Mouse (Mus musculus) lung, postnatal 0 days (tissue): ENCODE data around the gene Kif3b.

Experiments used
- CTCF ChIP-seq: IDR thresholded peaks from 2 replicates; pipeline ENCODE4 v1.5.1; 2016; ENCODE audit warnings: antibody characterized with exemption, mild to moderate bottlenecking
- EP300 ChIP-seq: IDR thresholded peaks from 2 replicates; pipeline ENCODE4 v1.6.1; 2016; ENCODE audit warnings: antibody characterized with exemption, mild to moderate bottlenecking, control low read depth

DNA sequence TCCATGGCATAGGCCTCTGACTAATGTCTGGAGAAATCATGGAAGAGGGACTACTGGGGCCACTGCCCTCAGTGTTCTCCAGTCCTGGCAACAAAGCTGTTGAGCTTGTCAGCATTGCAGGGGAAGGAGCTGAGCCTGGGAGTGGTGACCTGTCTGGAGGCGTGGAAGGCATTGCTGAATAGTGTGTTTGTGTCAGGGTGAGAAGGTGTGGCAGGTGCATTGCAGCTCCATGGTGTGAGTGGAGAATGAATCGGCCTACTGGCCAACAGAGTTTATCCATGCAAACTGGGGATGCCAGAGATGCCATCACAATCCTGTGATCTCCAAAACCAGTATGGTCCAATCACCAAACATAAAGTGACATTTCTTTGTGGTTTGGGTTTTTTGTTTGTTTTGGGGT is 34.6 kb upstream of the Kif3b start:
- TF ChIP-seq CTCF (no peak), EP300 (no peak)
